Mouse (Mus musculus): Measurements from ENCODE around the gene Phlpp1. TPM values are rescaled to one million over a fixed set of nuclear protein-coding genes. Genes with fewer than 3 reads are reported as not detected.

Phlpp1 gene
- total and polyA plus RNA-seq, 3 experiments: 5.0 to 9.4 TPM; not detected in 1

DNA sequence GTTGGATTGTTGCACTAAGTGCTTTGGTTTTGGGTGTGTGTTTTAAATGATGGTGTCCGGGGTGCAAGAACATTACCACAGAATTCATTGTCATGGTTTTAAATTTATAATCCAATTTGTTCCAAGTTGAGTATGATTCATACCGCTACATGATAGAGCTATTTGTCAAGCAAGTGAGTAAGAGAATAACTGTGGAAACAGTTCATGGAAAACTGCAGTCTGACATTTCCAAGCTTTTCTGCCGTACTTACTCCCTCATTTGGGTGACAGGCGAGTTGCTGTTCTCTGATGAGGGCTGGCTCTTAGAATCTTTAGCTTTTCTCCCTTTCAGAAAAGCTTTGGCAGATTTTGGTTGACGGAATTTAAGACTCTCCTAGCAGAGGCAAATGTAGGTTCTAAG lies 117.5 kb downstream of the Phlpp1 start:
- Histone ChIP-seq H3K4me3 (ENCODE audit: control insufficient read depth in 1 of 2, insufficient read depth in 1 of 2, low read depth in 2 of 2, low read length in 2 of 2) (no peak overlapping the region), H3K4me1 (ENCODE audit: control insufficient read depth in 1 of 2, insufficient read depth in 2 of 2, low read length in 2 of 2) (no peaks in the 10 kb centered on the region), H3K9ac (ENCODE audit: control insufficient read depth, low read depth, low read length, poor library complexity, severe bottlenecking) (no peak overlapping the region), H3K27me3 (ENCODE audit: control insufficient read depth in 1 of 2, insufficient read depth in 2 of 2, low read length in 2 of 2) (no peaks in the 10 kb centered on the region), H3K79me2 (ENCODE audit: control insufficient read depth, insufficient read depth, low read length, poor library complexity) (no peaks in the 10 kb centered on the region), H3K9me3 (replicated peaks; ENCODE audit: insufficient read depth, low read length) (no peaks in the 10 kb centered on the region), H3K36me3 (ENCODE audit: control insufficient read depth in 1 of 2, insufficient read depth in 2 of 2, low read length in 2 of 2) (no peaks in the 10 kb centered on the region), H3K27ac (ENCODE audit: control insufficient read depth, low read depth, low read length) (no peak overlapping the region)
- DNase-seq (ENCODE audit: low read depth, low spot score): no peak
- TF ChIP-seq RCOR1 (IDR thresholded peaks at IDR 0.05; ENCODE audit: low read depth, low read length) (no peak), USF2 (IDR thresholded peaks at IDR 0.05; ENCODE audit: borderline replicate concordance in 1 of 2, insufficient read depth in 1 of 2, low read depth in 1 of 2, low read length in 2 of 2) (no peak), KAT2A (conservative IDR thresholded peaks at IDR 0.05; ENCODE audit: low read depth, low read length) (no peak), MXI1 (IDR thresholded peaks at IDR 0.05; ENCODE audit: low read depth, low read length) (no peak), MYB (IDR thresholded peaks at IDR 0.05; ENCODE audit: low read depth, low read length) (no peak), EP300 (IDR thresholded peaks at IDR 0.05; ENCODE audit: low read depth in 1 of 2, low read length in 2 of 2) (no peak), MAZ (IDR thresholded peaks at IDR 0.05; ENCODE audit: low read depth, low read length) (no peak), MYC (IDR thresholded peaks at IDR 0.05; ENCODE audit: low read depth, low read length) (no peak), MAFK (IDR thresholded peaks at IDR 0.05; ENCODE audit: borderline replicate concordance, low read depth, low read length) (no peak), TCF12 (IDR thresholded peaks at IDR 0.05; ENCODE audit: low read depth, low read length) (no peak), BHLHE40 (IDR thresholded peaks at IDR 0.05; ENCODE audit: borderline replicate concordance, low read depth, low read length) (no peak), RAD21 (IDR thresholded peaks at IDR 0.05; ENCODE audit: low read depth, low read length) (no peak), NRF1 (IDR thresholded peaks at IDR 0.05; ENCODE audit: insufficient read depth, low read depth, low read length, poor library complexity, severe bottlenecking) (no peak), POLR2AphosphoS2 (IDR thresholded peaks at IDR 0.05; ENCODE audit: low read length) (no peak), MEF2A (IDR thresholded peaks at IDR 0.05; ENCODE audit: extremely low read depth, insufficient replicate concordance, low read depth, low read length, poor library complexity, severe bottlenecking) (no peak), POLR2AphosphoS5 (IDR thresholded peaks at IDR 0.05; ENCODE audit: borderline replicate concordance, low read depth, low read length) (no peak)

- H3K79me2 ChIP-seq (ENCODE audit: control insufficient read depth, insufficient read depth, low read length, poor library complexity): no peaks in the 10 kb centered on the region
- H3K27ac ChIP-seq (ENCODE audit: control insufficient read depth, low read depth, low read length): no peak overlapping the region
- no peak overlapping the region for H3K4me3 ChIP-seq (ENCODE audit: control insufficient read depth in 1 of 2, insufficient read depth in 1 of 2, low read depth in 2 of 2, low read length in 2 of 2)
- H3K4me1 ChIP-seq (ENCODE audit: control insufficient read depth in 1 of 2, insufficient read depth in 2 of 2, low read length in 2 of 2): no peaks in the 10 kb centered on the region
- H3K9me3 ChIP-seq (replicated peaks; ENCODE audit: insufficient read depth, low read length): no peaks in the 10 kb centered on the region
- no peaks in the 10 kb centered on the region for H3K36me3 ChIP-seq (ENCODE audit: control insufficient read depth in 1 of 2, insufficient read depth in 2 of 2, low read length in 2 of 2)
- H3K9ac ChIP-seq (ENCODE audit: control insufficient read depth, low read depth, low read length, poor library complexity, severe bottlenecking): no peak overlapping the region
- TF ChIP-seq MAX (IDR thresholded peaks at IDR 0.05; ENCODE audit: low read length): no peak
- TF ChIP-seq TBP (IDR thresholded peaks at IDR 0.05; ENCODE audit: low read depth, low read length): no peak
- no peak for TF ChIP-seq CHD2 (IDR thresholded peaks at IDR 0.05; ENCODE audit: low read length)
- no peak for TF ChIP-seq TCF12 (IDR thresholded peaks at IDR 0.05; ENCODE audit: low read depth, low read length)
- no peak for TF ChIP-seq KAT2A (conservative IDR thresholded peaks at IDR 0.05; ENCODE audit: low read depth, low read length)
- no peak for TF ChIP-seq JUND (IDR thresholded peaks at IDR 0.05; ENCODE audit: low read depth, low read length)
- no peak for TF ChIP-seq POLR2A (IDR thresholded peaks at IDR 0.05; ENCODE audit: control insufficient read depth in 1 of 2, insufficient read depth in 1 of 2, low read depth in 1 of 2, low read length in 2 of 2, poor library complexity in 1 of 2)
- TF ChIP-seq NRF1 (IDR thresholded peaks at IDR 0.05; ENCODE audit: insufficient read depth, low read depth, low read length, poor library complexity, severe bottlenecking): no peak
- TF ChIP-seq MAZ (IDR thresholded peaks at IDR 0.05; ENCODE audit: low read depth, low read length): no peak
- no peak for TF ChIP-seq POLR2AphosphoS2 (IDR thresholded peaks at IDR 0.05; ENCODE audit: low read length)
- no peak for TF ChIP-seq MXI1 (IDR thresholded peaks at IDR 0.05; ENCODE audit: low read depth, low read length)
- no peak for TF ChIP-seq ZC3H11A (IDR thresholded peaks at IDR 0.05; ENCODE audit: low read depth, low read length)
- no peak for TF ChIP-seq RAD21 (IDR thresholded peaks at IDR 0.05; ENCODE audit: low read depth, low read length)
- no peak for TF ChIP-seq CTCF (IDR thresholded peaks at IDR 0.05 in 2 of 3, conservative IDR thresholded peaks at IDR 0.05 in 1 of 3; ENCODE audit: control insufficient read depth in 1 of 3, insufficient read depth in 1 of 3, low read depth in 2 of 3, low read length in 3 of 3, poor library complexity in 1 of 3, severe bottlenecking in 1 of 3)
- DNase-seq (ENCODE audit: low read depth, low spot score): no peak
- H3K27me3 ChIP-seq (ENCODE audit: control insufficient read depth in 1 of 2, insufficient read depth in 2 of 2, low read length in 2 of 2): no peaks in the 10 kb centered on the region
These were observed 118.0 kb downstream of the Phlpp1 start for GRCm38 (mm10) chr1:106289580-106289979.

All from MEL (cell line).